Mouse (Mus musculus): ENCODE data around the gene Map3k14. TPM values are rescaled to one million over a fixed set of nuclear protein-coding genes. Genes with fewer than 3 reads are reported as not detected.

Gene Map3k14
- total RNA-seq, 2 experiments from 2014 or later: 4.5 to 4.7 TPM

- DNase-seq (ENCODE audit: low spot score in 2 of 2): no peak
Measured at GRCm38 (mm10) chr11:103215355-103215754, 51.9 kb downstream of the Map3k14 start.

- no peak for DNase-seq (ENCODE audit: low spot score in 2 of 2)
Measured at GRCm38 (mm10) chr11:103213712-103214111, 53.6 kb downstream of the Map3k14 start.

- no peak for DNase-seq (ENCODE audit: low spot score in 2 of 2)
Measured at GRCm38 (mm10) chr11:103210291-103210690, 57.0 kb downstream of the Map3k14 start.

GRCm38 (mm10) chr11:103208458-103208857 lies 58.8 kb downstream of the Map3k14 start, which contains the start of gene 1700023F06Rik:
TSS of gene 1700023F06Rik (minus strand) at chr11:103208558.
- DNase-seq (ENCODE audit: low spot score in 2 of 2): no peak

DNA sequence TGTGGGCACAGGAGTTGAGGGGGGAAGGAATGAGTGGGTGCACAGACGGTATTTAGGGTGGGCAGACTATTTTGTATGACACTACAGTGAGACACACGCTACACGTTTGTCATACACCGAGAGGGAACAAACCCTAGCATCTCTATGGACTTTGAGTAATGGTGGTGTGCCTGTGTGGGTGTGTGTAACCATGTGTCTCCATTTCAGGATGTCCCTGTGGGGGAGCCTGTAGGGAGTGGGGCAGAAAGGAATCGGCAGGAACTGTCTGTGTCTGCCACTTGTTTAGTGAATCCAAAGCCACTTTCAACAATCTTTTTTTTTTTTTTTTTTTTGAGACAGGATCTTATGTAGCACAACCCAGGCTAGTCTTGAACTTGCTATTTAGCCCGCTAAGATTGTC lies 61.1 kb downstream of the Map3k14 start:
- DNase-seq (ENCODE audit: low spot score in 2 of 2): peak in 1 of 2 experiments; percentile 77

GRCm38 (mm10) chr11:103202376-103202775 lies 64.9 kb downstream of the Map3k14 start:
- DNase-seq (ENCODE audit: low spot score in 2 of 2): no peak

DNA sequence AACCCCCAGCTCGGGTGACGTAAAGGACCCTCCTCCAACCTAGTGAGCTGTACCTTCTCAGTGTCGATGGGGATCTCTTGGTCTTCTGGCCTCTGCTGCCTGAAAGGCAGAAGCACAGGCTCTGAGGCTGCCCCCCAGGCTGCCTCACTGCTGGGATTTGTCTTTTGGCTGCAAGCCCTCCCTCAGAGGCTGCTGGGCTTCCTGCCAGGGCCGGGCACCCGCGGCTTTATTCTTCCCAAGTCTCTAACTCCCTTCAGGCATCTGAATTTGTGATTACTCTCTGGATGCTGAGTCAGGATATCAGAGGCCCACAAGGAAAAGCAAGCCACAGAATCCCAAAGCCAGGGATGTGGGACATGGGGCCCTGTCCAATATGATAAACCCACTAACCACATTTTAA lies 65.6 kb downstream of the Map3k14 start:
- DNase-seq (ENCODE audit: low spot score in 2 of 2): peak; percentile 76 to 81

DNA sequence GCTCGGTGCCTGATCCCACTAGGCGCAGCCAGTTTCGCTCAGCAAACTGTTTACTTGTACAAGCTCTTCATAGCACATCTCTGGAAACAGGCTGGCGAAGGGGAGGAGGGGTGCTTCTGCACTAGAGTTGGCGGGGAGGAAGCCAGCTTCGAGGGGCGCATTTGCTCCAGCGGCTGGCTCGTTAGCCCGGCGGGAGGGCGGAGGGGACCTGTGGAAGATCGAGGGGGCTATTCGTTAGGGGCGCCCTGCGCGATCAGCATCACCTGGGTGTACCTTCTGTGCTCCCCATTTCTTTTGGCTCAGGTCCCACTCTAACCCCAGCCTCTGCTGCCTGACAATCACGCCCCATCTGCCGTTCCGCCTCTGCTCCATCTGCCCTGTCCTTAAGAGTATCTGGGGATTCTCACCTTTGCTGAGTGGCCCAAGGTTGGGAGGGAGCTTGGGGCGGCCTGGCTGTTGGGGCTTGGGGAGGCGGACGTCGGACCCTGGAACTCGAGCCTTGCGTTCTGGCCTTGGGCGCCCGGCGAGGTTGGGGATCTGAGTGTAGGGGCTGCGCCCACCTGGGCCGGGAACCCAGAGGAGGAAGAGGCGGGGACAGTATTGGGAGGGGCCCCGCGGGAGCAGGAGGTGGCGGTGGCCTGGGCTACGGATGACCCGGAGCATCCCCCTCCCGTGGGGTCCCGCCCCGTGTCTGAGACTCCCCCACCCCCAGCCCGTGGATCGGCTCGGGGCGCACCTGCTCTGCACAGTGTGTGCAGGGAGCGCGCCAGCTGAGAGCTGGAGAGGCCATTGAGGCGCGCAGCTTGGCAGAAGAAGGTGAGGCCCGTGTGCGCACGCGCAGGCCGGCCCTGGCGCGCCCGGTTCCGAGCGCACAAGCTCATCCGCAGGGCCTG lies 68.1 kb downstream of the Map3k14 start:
- DNase-seq (ENCODE audit: low spot score in 2 of 2): peak; percentile 78 to 91

GRCm38 (mm10) chr11:103198339-103198738 lies 68.9 kb downstream of the Map3k14 start:
- DNase-seq (ENCODE audit: low spot score in 2 of 2): no peak

DNA sequence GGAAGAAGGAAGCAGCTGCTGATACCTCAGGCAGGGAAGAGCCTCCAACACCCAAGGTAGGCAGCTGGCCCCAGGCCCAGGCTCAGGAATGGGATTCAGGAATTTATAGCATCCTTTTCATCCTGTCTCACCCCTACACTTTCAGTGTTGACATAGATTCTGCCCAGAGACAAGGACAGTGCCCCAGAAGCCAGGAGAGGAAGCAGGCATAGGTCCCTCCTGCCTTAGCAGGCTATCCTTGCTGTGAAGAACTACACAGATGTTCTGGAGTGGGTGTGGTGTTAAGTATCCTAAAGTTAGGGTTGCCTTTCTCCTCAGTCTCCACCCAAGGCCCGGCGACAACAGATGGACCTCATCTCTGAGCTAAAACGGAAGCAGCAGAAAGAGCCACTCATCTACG lies 69.9 kb downstream of the Map3k14 start:
- no peak for DNase-seq (ENCODE audit: low spot score in 2 of 2)

GRCm38 (mm10) chr11:103195656-103196055 lies 71.6 kb downstream of the Map3k14 start:
- no peak for DNase-seq (ENCODE audit: low spot score in 2 of 2)

DNA sequence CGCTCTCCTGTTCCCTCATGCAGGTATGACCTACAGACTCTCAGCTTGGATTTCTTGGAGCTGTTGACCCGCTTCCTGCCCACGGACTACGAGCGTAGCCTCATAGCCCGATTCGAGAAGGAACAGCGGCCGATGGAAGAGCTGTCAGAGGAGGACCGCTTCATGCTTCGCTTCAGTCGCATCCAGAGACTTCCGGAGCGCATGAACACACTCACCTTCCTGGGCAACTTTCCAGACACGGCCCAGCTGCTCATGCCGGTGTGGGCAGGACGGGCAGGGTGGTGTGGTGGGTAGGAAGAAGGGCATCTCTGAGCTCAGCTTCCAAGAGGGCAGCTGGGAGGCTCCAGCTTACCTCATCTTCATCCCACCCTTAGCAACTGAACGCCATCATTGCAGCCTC lies 72.0 kb downstream of the Map3k14 start:
- DNase-seq (ENCODE audit: low spot score in 2 of 2): no peak

GRCm38 (mm10) chr11:103193825-103194168 lies 73.5 kb downstream of the Map3k14 start:
- DNase-seq (ENCODE audit: low spot score in 2 of 2): no peak

GRCm38 (mm10) chr11:103192956-103193824 lies 74.1 kb downstream of the Map3k14 start:
- DNase-seq (ENCODE audit: low spot score in 2 of 2): peak; percentile 76 to 81

GRCm38 (mm10) chr11:103192230-103192955 lies 74.9 kb downstream of the Map3k14 start:
- peak; percentile 79 to 89 for DNase-seq (ENCODE audit: low spot score in 2 of 2)

- no peak for DNase-seq (ENCODE audit: low spot score in 2 of 2)
Measured at GRCm38 (mm10) chr11:103184891-103185290, 82.4 kb downstream of the Map3k14 start.

DNA sequence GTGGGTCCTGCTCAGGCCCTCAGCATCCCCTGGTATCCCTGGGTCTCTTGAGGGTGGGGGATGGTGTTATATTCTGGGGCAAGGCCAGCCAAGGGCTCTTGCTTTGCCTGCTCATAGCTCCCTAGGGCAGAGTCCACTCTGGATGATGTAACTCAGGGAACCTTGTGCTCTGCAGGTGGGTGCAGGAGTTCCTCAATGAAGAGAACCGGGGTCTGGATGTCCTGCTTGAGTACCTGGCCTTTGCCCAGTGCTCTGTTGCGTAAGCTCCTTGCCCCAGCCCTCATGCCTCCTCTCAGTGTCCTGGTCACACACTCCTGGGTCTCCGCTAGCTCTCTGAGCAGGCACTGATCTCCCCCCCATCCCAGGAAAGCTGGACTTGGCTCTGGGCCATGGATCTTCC lies 85.4 kb downstream of the Map3k14 start:
- no peak for DNase-seq (ENCODE audit: low spot score in 2 of 2)

DNA sequence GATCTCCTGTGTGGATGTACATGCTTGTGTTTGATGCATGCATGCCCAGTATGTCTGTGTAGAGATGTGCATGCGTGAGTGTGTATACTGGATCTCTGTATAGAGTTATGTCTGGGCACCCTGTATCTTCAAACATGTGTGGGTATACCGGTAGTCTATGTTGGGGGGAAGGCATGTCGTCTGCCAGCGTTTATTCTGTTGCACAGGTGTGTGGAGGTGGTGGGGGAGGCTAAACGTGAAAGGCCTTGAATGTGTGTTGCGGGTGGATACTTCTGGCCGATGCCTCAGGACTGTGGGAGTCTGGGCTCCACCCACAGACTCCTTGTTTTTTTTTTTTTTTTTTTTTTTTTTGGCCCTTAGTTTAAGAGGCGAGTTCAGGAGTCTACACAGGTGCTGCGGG lies 85.9 kb downstream of the Map3k14 start:
- no peak for DNase-seq (ENCODE audit: low spot score in 2 of 2)

- DNase-seq (ENCODE audit: low spot score in 2 of 2): no peak
Measured at GRCm38 (mm10) chr11:103180426-103180825, 86.8 kb downstream of the Map3k14 start.

DNA sequence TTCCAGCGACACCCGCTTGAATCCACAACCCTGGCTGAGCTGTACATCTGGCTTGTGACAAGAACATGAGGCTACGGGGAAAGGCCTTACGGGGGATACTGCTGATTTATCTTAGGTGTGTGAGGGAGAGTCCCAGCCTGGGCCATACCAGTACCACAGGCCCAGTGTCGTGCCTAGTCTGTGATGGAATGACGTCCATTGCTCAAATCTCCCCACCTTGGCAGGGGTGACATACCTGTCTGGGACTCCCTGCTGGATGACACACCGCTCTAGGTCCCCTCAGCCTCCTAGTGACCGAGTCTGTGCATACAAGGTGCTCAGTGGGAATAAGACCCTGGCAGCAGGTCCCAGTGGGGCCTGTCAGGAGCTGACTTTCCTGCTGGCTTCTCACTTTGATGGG lies 88.5 kb downstream of the Map3k14 start:
- no peak for DNase-seq (ENCODE audit: low spot score in 2 of 2)

GRCm38 (mm10) chr11:103177815-103178485 lies 89.3 kb downstream of the Map3k14 start:
- DNase-seq (ENCODE audit: low spot score in 2 of 2): no peak
